7 mouse cellular contexts compared by ENCODE assay signal in genomic region chr16:43506189-43506751, GRCm38 (mm10).
A peak's percentile ranks its signal among the peaks of the same experiment; 100 is the strongest.
DNase-seq lines count a peak whose midpoint lies in the region; ATAC-seq and TF ChIP-seq lines count a peak whose summit lies in the region.

No protein-coding gene starts in this region.

- peak overlapping the region; percentile 4 for H3K4me3 ChIP-seq in lung, adult 2 months (replicated peaks; ENCODE audit: extremely low read depth, low read depth, low read length)
- H3K4me3 ChIP-seq in embryonic facial prominence, embryonic 14.5 days (ENCODE audit: low read depth, low read length): peak overlapping the region; percentile 15
- peak overlapping the region; percentile 37 for H3K4me3 ChIP-seq in hindbrain, embryonic 15.5 days
- peak overlapping the region; percentile 51 for H3K4me3 ChIP-seq in olfactory bulb, adult 2 months (ENCODE audit: insufficient read depth, low read depth, low read length)

- 15% methylated on average over 9 of the region's 9 CpGs for WGBS in lung, adult 2 months
- 20% methylated on average over 9 of the region's 9 CpGs for WGBS in embryonic facial prominence, embryonic 14.5 days
- 9% methylated on average over 9 of the region's 9 CpGs for WGBS in hindbrain, embryonic 15.5 days
- WGBS in olfactory bulb, adult 2 months: 18% methylated on average over 9 of the region's 9 CpGs

- TF ChIP-seq CTCF in lung, adult 2 months (IDR thresholded peaks at IDR 0.05; ENCODE audit: insufficient read depth, low read length): no peak
- TF ChIP-seq CTCF in olfactory bulb, adult 2 months (IDR thresholded peaks at IDR 0.05; ENCODE audit: insufficient read depth, low read depth, low read length): no peak

- peak; percentile 24; the same call in 1 of the 2 replicates for ATAC-seq in embryonic facial prominence, embryonic 14.5 days (ENCODE audit: low read depth)
- no peak for ATAC-seq in hindbrain, embryonic 15.5 days (ENCODE audit: low FRiP score, low read depth)

- no peaks in the 10 kb centered on the region for H3K36me3 ChIP-seq in embryonic facial prominence, embryonic 14.5 days (ENCODE audit: control insufficient read depth, insufficient read depth, low read length)
- H3K36me3 ChIP-seq in hindbrain, embryonic 15.5 days: no peaks in the 10 kb centered on the region

- H3K4me2 ChIP-seq in embryonic facial prominence, embryonic 14.5 days (ENCODE audit: low read depth, low read length): peak overlapping the region; percentile 49
- peak overlapping the region; percentile 58 for H3K4me2 ChIP-seq in hindbrain, embryonic 15.5 days

- intact Hi-C loops in gastrocnemius, postnatal 36 days (cut with DNase I): loop anchor here (5.0 kb wide), 1 partner anchor 71 kb away; no protein-coding TSS in a partner anchor

- TF ChIP-seq POLR2A in lung, adult 2 months (IDR thresholded peaks at IDR 0.05; ENCODE audit: borderline replicate concordance, extremely low read depth, low read depth, low read length): no peak
- TF ChIP-seq POLR2A in olfactory bulb, adult 2 months (IDR thresholded peaks at IDR 0.05; ENCODE audit: insufficient read depth, low read depth, low read length): no peak

- H3K4me1 ChIP-seq in lung, adult 2 months (ENCODE audit: control insufficient read depth, insufficient read depth, low read length): peaks cover 11% of the 10 kb centered on the region
- peaks cover 16% of the 10 kb centered on the region for H3K4me1 ChIP-seq in embryonic facial prominence, embryonic 14.5 days (ENCODE audit: control insufficient read depth, insufficient read depth, low read length)
- peaks cover 46% of the 10 kb centered on the region for H3K4me1 ChIP-seq in hindbrain, embryonic 15.5 days (replicated peaks)
- peaks cover 2% of the 10 kb centered on the region; the same call in 1 of the 2 replicates for H3K4me1 ChIP-seq in olfactory bulb, adult 2 months (ENCODE audit: control insufficient read depth, insufficient read depth, low read length)

- H3K27me3 ChIP-seq in embryonic facial prominence, embryonic 14.5 days (replicated peaks; ENCODE audit: control insufficient read depth, insufficient read depth, low read length): no peaks in the 10 kb centered on the region
- H3K27me3 ChIP-seq in hindbrain, embryonic 15.5 days: no peaks in the 10 kb centered on the region

- H3K27ac ChIP-seq in embryonic facial prominence, embryonic 14.5 days (replicated peaks; ENCODE audit: low read depth, low read length): peak overlapping the region; percentile 78
- peak overlapping the region; percentile 76 for H3K27ac ChIP-seq in hindbrain, embryonic 15.5 days (replicated peaks)
- peak overlapping the region; percentile 99 for H3K27ac ChIP-seq in olfactory bulb, adult 2 months (ENCODE audit: insufficient read depth, low read depth, low read length)

- peak overlapping the region; percentile 38 for H3K9ac ChIP-seq in embryonic facial prominence, embryonic 14.5 days (ENCODE audit: low read depth, low read length)
- peak overlapping the region; percentile 51 for H3K9ac ChIP-seq in hindbrain, embryonic 15.5 days

- DNase-seq in lung, adult 2 months: no peak
- no peak for DNase-seq in lung, postnatal 25 days (ENCODE audit: low spot score)
- DNase-seq in embryonic facial prominence, embryonic 14.5 days (ENCODE audit: low spot score): peak; percentile 53
- no peak for DNase-seq in gastrocnemius, postnatal 36 days
- no peak for DNase-seq in spleen, adult 18-20 months

- H3K9me3 ChIP-seq in embryonic facial prominence, embryonic 14.5 days (ENCODE audit: control insufficient read depth, low read length): no peaks in the 10 kb centered on the region
- no peaks in the 10 kb centered on the region for H3K9me3 ChIP-seq in hindbrain, embryonic 15.5 days
